Mouse (Mus musculus): ENCODE measurements around the gene Dsp. TPM values are rescaled to one million over a fixed set of nuclear protein-coding genes. Genes with fewer than 3 reads are reported as not detected.

Gene Dsp
- 0.33 and 1.3 TPM in 2 replicates for polyA plus RNA-seq (2012; ENCODE audit: insufficient read depth, insufficient read length, missing spikeins)

DNA sequence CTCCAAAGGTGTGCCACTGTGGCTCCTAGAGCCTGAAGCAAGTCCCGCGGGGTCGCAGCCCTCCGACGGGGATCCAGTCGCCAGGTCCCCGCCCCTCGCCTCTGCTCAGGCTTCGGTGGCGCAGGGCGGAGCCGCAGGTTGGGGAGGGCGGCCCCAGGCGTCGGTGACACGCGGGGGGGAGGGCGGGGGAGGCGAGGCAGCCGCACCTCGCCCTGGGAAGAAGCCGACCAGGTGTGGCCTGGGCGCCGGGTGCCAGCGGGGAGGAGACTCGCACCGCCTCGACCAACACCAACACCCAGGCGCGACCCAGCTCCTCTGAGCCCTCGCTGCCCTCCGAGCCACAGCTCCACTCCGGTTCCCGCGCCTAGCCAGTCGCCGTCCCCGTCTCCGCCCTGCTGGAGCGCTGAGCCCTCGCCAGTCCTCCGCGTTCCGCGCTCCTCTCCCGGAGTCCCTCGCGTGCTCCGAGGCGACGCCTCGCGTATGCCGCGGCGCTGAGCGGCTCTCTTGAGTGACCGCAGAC lies at the start of gene Dsp:
TSS of gene Dsp (plus strand) at position 226 of the 520 bp plus-strand sequence.
- Histone ChIP-seq H3K4me1 (ENCODE audit: control insufficient read depth, insufficient read depth, insufficient read length, low read length) (peaks cover 5% of the 10 kb centered on the region; the same call in 1 of the 2 replicates), H3K27ac (replicated peaks; ENCODE audit: low read depth, low read length) (no peak within 1 kb of the TSS), H3K4me3 (ENCODE audit: insufficient read depth, low read depth, low read length) (peak within 1 kb of the TSS; percentile 39)

DNA sequence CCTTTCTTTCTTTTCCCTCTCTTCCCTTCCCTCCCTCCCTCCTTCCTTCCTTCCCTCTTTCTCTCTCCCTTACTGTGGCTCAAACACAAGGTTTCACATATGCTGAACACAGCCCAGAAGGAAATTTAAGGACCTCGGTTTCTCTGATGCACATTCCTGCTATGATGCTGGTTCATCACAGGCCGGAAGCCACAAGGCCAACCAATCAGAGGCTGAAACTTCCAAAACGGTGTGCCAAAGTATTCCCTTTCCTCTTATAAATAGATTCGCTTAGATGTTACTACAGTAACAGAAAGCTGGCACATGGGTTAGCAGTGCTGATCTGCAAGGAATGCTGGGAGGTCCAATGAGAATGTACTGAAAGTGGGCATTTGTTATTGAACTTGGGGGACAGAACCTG lies 47.7 kb upstream of the Dsp start:
- Histone ChIP-seq H3K27ac (replicated peaks; ENCODE audit: low read depth, low read length) (no peak overlapping the region), H3K4me1 (ENCODE audit: control insufficient read depth, insufficient read depth, insufficient read length, low read length) (no peaks in the 10 kb centered on the region), H3K4me3 (ENCODE audit: insufficient read depth, low read depth, low read length) (no peak overlapping the region)

GRCm38 (mm10) chr13:38104501-38104900 lies 46.6 kb upstream of the Dsp start:
- no peaks in the 10 kb centered on the region for H3K4me1 ChIP-seq (ENCODE audit: control insufficient read depth, insufficient read depth, insufficient read length, low read length)
- no peak overlapping the region for H3K27ac ChIP-seq (replicated peaks; ENCODE audit: low read depth, low read length)
- H3K4me3 ChIP-seq (ENCODE audit: insufficient read depth, low read depth, low read length) = no peak overlapping the region

GRCm38 (mm10) chr13:38109081-38109480 lies 42.0 kb upstream of the Dsp start:
- Histone ChIP-seq H3K4me1 (ENCODE audit: control insufficient read depth, insufficient read depth, insufficient read length, low read length) (no peaks in the 10 kb centered on the region), H3K4me3 (ENCODE audit: insufficient read depth, low read depth, low read length) (no peak overlapping the region), H3K27ac (replicated peaks; ENCODE audit: low read depth, low read length) (no peak overlapping the region)

DNA sequence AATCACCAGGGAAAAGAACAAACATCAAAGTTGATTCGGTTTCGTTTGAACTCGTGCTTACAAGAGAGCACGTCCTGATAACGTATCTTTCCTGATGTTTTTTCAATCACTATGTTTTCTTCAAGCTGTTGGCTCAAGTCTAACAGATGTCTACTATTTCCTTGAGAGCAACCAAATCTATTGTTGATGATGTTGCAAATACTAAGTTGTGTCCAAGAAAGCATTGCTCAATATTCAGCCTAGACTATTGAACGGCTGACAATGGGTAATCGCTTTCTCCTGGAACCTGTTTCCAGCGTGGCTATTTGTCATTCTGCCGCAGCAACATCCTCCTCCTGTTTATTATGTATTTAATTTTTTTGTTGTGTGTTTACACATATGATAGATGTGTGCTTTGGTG lies 28.8 kb upstream of the Dsp start:
- Histone ChIP-seq H3K27ac (replicated peaks; ENCODE audit: low read depth, low read length) (no peak overlapping the region), H3K4me3 (ENCODE audit: insufficient read depth, low read depth, low read length) (no peak overlapping the region), H3K4me1 (ENCODE audit: control insufficient read depth, insufficient read depth, insufficient read length, low read length) (no peaks in the 10 kb centered on the region)

DNA sequence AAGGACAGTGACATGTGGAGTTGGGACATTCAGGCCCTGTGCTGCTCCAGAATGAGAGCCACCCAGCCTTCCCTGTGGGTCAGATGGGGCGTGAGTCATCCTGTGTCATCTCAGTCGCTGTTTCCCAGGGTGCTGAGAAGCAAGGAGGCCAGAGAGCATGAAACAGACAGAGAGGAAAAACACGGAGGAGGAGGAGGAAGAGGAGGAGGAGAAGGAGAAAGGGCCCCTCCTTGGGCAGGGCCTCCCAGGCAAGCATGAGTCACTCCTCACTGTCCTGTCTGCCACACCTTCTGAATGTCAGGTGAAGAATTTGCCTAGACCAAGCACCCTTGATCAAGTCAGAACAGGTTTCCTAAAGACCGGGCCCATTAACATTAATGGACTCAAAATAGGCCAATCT lies 27.4 kb upstream of the Dsp start:
- no peaks in the 10 kb centered on the region for H3K4me1 ChIP-seq (ENCODE audit: control insufficient read depth, insufficient read depth, insufficient read length, low read length)
- H3K27ac ChIP-seq (replicated peaks; ENCODE audit: low read depth, low read length) = no peak overlapping the region
- no peak overlapping the region for H3K4me3 ChIP-seq (ENCODE audit: insufficient read depth, low read depth, low read length)

DNA sequence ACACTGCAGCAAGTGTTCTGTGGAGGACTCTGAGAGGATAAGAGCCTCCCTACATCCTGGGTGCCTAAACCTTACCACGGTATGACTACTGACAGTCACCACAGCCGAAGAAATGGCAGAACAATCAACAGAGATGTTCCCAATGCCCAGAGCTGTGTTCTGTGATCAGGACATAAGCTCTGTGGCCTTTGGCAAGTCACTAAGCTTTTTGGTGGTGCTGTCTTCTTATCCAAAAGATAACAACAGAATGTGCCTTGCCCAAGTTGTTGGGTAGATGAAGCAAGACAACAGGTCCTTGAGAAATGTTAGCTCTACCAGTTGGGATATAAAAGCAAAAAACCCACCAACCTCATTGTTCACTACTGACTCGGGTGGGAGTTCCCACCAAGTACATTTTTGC lies 23.4 kb upstream of the Dsp start:
- no peak overlapping the region for H3K27ac ChIP-seq (replicated peaks; ENCODE audit: low read depth, low read length)
- H3K4me3 ChIP-seq (ENCODE audit: insufficient read depth, low read depth, low read length) = no peak overlapping the region
- H3K4me1 ChIP-seq (ENCODE audit: control insufficient read depth, insufficient read depth, insufficient read length, low read length) = no peaks in the 10 kb centered on the region

DNA sequence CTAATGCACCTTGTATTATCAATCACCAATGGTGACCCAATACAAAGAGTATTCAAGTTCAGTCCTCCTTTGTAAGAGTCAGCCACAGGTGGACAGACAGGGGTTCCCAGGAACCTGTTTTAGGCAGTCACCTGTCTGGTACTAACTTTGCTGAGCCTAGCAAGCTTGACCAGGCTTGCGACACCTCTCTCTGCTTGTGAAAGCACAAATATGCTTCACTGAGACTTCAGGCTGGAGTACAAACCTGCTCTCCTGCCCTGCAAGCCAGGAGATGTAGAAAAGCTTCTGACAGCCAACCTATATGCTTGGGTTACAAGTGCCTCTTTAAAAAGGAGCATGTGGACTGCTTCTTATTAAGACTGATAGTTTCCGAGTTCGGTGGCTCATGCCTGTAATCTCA lies 22.8 kb upstream of the Dsp start:
- no peak overlapping the region for H3K27ac ChIP-seq (replicated peaks; ENCODE audit: low read depth, low read length)
- no peaks in the 10 kb centered on the region for H3K4me1 ChIP-seq (ENCODE audit: control insufficient read depth, insufficient read depth, insufficient read length, low read length)
- H3K4me3 ChIP-seq (ENCODE audit: insufficient read depth, low read depth, low read length) = no peak overlapping the region

GRCm38 (mm10) chr13:38129492-38129891 lies 21.6 kb upstream of the Dsp start:
- no peak overlapping the region for H3K4me3 ChIP-seq (ENCODE audit: insufficient read depth, low read depth, low read length)
- H3K4me1 ChIP-seq (ENCODE audit: control insufficient read depth, insufficient read depth, insufficient read length, low read length) = no peaks in the 10 kb centered on the region
- no peak overlapping the region for H3K27ac ChIP-seq (replicated peaks; ENCODE audit: low read depth, low read length)

GRCm38 (mm10) chr13:38130116-38130515 lies 21.0 kb upstream of the Dsp start:
- Histone ChIP-seq H3K27ac (replicated peaks; ENCODE audit: low read depth, low read length) (no peak overlapping the region), H3K4me1 (ENCODE audit: control insufficient read depth, insufficient read depth, insufficient read length, low read length) (no peaks in the 10 kb centered on the region), H3K4me3 (ENCODE audit: insufficient read depth, low read depth, low read length) (no peak overlapping the region)

DNA sequence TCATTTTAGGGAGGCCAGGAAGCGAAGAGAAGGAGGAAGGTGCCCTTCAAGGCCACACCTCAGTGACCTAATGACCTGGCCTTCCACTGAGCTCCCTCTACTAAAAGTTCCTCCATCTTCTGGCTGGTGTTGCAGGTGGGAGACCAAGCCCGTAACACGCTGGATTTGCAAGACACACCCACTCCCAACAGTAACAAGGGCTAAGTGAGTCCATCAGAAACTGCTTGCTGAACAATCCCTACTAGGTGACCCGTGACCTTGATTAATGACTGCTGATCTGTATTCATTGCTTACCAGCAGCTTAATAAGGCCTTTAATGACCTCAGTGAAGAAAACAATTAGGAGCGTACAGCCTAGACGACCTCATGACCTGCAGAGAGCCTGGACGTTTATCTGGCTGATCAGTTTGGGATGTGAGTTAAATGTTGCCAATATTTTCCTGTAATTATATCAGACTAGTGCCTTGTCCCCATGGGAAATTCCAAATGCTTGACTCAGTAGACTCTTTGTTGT lies 18.0 kb upstream of the Dsp start:
- Histone ChIP-seq H3K4me3 (ENCODE audit: insufficient read depth, low read depth, low read length) (no peak overlapping the region), H3K27ac (replicated peaks; ENCODE audit: low read depth, low read length) (no peak overlapping the region), H3K4me1 (ENCODE audit: control insufficient read depth, insufficient read depth, insufficient read length, low read length) (no peaks in the 10 kb centered on the region)

GRCm38 (mm10) chr13:38140521-38140920 lies 10.6 kb upstream of the Dsp start:
- Histone ChIP-seq H3K27ac (replicated peaks; ENCODE audit: low read depth, low read length) (no peak overlapping the region), H3K4me3 (ENCODE audit: insufficient read depth, low read depth, low read length) (no peak overlapping the region), H3K4me1 (ENCODE audit: control insufficient read depth, insufficient read depth, insufficient read length, low read length) (no peaks in the 10 kb centered on the region)

GRCm38 (mm10) chr13:38144962-38145713 lies 6.0 kb upstream of the Dsp start:
- Histone ChIP-seq H3K4me1 (ENCODE audit: control insufficient read depth, insufficient read depth, insufficient read length, low read length) (no peaks in the 10 kb centered on the region), H3K4me3 (ENCODE audit: insufficient read depth, low read depth, low read length) (no peak overlapping the region), H3K27ac (replicated peaks; ENCODE audit: low read depth, low read length) (no peak overlapping the region)

DNA sequence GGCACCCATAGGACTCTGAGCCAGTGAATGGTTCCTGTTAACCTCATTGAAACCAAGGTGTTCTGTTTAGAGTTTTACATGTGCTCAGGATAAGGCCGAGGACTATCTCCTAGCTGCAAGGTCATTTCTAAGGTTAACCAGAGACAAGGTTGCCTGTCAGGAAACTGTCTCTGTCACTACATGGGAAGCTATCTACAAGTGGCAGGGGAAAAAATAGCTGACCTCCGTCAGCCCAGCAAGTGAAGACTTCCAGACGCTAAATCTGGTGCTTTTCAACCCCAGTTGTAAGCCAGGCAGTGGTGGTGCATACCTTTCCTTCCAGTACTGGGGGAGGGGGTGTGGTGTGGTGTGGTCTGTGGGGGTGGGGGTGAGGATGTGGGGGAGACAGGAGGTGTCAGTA lies 2.7 kb upstream of the Dsp start:
- no peak overlapping the region for H3K4me3 ChIP-seq (ENCODE audit: insufficient read depth, low read depth, low read length)
- H3K4me1 ChIP-seq (ENCODE audit: control insufficient read depth, insufficient read depth, insufficient read length, low read length) = peaks cover 5% of the 10 kb centered on the region; the same call in 1 of the 2 replicates
- H3K27ac ChIP-seq (replicated peaks; ENCODE audit: low read depth, low read length) = no peak overlapping the region

- Histone ChIP-seq H3K27ac (replicated peaks; ENCODE audit: low read depth, low read length) (no peak overlapping the region), H3K4me1 (ENCODE audit: control insufficient read depth, insufficient read depth, insufficient read length, low read length) (peaks cover 5% of the 10 kb centered on the region; the same call in 1 of the 2 replicates)
Measured at GRCm38 (mm10) chr13:38151671-38152428, 756 bp downstream of the Dsp start.

More at GRCm38 (mm10) chr13:38151671-38152428, 756 bp downstream of the Dsp start:
- H3K4me3 ChIP-seq (ENCODE audit: insufficient read depth, low read depth, low read length) = peak overlapping the region; percentile 39
